Mouse (Mus musculus) testis, adult 2 months (tissue): ENCODE results near the gene Pcsk5.

Experiments
- CTCF ChIP-seq: fragments of 200-500 bp; IDR thresholded peaks from 2 replicates; pipeline ENCODE4 v1.5.1; 2012; ENCODE audit warnings: low read depth, mild to moderate bottlenecking, inconsistent platforms, low read length, moderate library complexity; ENCODE audit not compliant: control insufficient read depth, insufficient read depth, insufficient replicate concordance
- POLR2A ChIP-seq: fragments of 200-500 bp; IDR thresholded peaks from 2 replicates; pipeline ENCODE4 v1.6.1; 2012; ENCODE audit warnings: low read depth, mild to moderate bottlenecking, inconsistent platforms, low read length, moderate library complexity; ENCODE audit not compliant: control insufficient read depth

DNA sequence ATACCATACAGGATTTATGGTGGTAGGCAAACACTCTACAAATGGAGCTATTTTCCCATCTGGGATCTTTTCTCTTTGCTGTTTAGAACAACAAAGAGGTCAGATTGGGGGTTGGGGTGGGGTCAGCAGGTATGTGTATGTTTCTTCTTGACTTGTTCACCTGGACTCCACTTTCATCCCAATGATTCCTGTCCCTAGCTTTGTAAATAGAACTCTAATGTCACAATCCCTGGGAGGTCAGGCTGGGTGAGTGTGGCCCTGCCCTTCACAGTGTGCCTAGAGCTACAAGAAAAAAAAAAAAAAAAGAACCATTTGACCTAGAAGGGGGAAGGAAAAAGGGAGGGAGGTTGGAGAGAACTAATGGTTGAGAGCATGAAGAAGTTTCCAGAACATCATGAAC is 428.8 kb downstream of the Pcsk5 start:
- TF ChIP-seq CTCF (no peak), POLR2A (no peak)
